Mouse (Mus musculus) testis, postnatal 10 days (tissue): ENCODE data around the gene Bclaf1.

ENCODE experiments used
- DNase-seq: peaks from one replicate; pipeline ENCODE4 v3.0.0; 2021; ENCODE audit warnings: low spot score

Bclaf1 gene

DNA sequence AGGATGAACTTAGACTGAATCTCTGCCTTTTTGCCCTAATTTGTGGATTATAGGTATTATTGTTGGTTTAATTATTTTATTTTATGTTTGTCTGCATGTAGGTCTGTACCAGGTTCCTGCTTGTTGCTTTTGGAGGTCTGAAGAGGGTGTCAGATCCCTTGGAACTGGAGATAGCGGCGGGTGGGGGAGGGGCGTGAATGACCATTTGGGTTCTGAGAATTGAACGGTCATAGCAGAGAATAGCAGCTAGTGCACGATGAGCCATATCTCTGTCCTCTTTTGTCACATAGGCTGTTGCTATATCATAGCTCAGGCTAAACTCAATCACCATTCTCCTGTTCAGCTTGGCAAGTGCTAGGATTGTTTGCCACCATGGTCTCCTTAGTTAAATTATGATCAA lies 5.2 kb downstream of the Bclaf1 start:
- DNase-seq, result no peak

DNA sequence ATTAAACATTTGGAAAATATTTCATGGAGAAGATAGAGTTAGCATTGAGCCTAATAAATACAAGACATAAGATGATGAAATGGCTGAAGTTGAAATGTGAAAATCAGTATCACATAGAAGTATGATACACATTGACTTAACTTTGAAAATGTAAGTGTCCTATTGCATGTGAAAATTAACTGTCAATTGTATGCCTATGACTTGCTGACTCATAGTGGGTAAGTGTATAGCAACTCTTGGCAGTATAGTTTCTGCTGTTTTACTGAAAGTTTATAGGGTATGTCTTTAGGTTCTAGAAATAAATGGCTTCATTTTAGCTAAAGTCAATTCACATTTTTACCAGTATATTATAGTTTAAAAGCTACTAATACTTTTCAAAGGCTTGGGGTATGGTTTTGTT lies 14.0 kb downstream of the Bclaf1 start:
- no peak for DNase-seq

- DNase-seq, result no peak
Observed at GRCm38 (mm10) chr10:20331262-20331661, 19.0 kb downstream of the Bclaf1 start.

DNA sequence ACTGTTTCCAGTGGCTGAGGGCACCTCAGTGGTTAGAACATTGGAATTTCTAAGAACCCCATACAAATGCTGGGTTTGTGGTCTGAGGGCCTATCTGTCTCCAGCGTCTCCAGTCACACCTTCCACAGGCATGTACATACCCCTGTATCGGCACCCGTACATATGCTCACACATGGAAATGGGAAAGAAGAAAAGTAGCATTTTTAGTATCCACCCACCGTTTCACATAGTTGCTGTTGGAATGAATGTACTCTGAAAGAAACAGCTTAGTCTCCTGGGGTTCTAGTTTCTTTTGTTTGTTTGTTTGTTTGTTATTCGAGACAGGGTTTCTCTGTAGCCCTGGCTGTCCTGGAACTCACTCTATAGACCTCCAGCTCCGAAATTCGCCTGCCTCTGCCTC lies 25.6 kb downstream of the Bclaf1 start:
- no peak for DNase-seq

DNA sequence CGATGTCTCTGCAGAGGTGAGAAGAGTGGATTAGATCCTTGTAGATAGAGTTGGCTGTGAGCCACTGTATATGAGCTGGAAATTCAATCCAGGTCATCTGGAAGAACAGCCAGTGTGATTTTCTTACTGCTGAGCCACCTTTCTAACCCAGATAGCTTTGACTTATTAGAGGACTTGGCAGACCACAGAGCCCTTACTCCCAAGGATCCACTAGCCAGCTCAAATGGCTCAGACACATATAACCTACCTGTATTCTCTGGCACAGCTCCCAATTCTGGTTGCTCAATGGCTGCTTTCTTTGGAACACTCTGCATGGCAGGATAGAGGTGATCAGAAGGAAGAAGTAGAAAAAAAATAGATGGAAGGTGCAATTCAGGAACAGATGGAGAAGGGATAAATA lies 33.5 kb downstream of the Bclaf1 start:
- no peak for DNase-seq

- peak; percentile 96 for DNase-seq
Observed at GRCm38 (mm10) chr10:20347285-20348214, 35.3 kb downstream of the Bclaf1 start, which contains the start of gene Mtfr2. TSS of gene Mtfr2 (plus strand) at chr10:20347770.

DNA sequence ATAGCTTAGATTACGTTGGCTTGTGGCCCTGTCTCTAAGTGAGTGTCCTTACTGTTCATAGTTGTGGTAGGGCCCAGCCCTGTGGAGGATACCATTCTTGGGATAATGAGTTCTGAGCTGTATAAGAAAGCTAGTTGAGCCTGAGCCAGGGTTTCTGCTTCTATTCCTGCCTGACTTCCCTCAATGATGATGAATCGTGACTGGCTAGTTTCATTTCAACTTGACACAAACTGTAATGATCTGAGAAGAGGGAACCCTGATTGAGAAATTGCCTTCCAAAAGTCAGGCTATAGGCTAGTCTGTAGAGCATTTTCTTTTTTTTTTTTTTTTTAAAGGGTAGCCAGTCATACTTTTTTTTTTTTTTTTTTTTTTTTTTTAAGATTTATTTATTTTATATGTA lies 36.6 kb downstream of the Bclaf1 start:
- no peak for DNase-seq

DNA sequence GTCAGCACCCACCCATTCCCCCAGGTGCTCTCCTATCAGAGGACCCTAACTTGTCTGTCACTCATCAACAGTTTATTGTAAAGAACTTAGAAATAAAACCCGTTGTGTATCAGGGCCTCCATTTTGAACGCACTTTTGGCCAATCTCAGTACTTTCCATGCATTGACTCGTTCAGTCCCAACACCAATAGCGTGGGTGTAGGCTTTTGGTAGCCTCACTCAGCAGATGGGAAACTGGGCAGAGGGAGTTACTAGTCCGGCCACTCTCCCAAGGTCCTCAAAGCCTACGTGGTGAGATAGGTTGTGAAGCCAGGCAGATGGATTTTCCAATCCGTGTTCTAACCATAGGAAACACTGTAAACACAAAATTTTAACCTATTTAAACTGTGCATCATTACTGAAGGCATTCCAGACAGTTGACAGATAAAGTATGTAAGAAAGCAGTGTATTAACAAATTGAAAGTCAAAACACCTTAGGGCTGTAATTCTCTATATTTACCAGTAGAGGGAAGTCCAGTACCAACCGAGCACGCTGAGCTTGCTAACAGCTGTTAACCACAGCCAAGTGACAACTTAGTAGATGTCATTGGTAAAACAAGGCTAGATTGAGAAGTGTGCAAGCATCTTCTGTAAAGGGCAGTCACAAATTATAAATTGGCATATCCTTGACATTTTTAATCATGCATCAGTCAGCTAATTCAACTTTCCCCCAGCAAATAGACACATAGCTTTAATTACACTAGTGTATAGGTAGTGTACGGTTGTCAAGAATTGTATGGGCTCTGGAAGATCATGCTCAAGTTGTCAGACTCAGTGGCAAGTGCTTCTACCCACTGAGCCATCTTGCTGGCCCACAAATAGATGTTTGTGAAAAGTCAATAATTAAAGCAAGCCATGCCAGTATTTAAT lies 49.5 kb downstream of the Bclaf1 start:
- no peak for DNase-seq

DNA sequence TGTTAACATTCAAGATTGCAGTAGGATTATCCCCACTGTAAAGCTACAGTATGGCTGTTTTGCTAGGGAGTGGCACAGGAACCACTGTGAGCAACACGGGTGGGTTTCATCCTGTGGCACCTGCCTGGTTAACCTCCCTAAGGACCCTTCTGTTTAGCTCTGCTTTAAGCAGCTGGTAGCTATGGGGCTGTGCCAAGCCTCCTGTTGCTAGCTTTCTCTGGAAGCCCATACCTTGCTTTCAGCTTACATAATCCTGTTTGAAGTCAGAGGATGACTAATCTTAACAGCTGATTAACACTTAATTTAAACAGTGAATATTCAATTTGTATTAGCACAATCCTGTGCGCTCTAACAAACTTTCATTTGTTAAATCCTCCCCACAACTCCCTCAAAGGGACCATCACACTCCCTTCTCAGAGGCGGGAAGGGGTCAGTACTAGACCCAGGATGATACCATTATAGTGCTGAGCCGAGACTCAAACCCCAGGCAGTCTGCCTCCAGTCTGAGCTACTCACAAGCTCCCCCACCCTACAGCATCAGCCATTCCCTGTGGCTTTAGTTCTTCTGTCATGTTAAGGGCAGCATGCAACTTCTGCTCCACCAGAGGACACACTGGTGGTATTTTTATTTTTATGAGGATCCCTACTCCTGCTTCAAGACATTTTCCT lies 50.3 kb downstream of the Bclaf1 start:
- DNase-seq, result no peak

DNA sequence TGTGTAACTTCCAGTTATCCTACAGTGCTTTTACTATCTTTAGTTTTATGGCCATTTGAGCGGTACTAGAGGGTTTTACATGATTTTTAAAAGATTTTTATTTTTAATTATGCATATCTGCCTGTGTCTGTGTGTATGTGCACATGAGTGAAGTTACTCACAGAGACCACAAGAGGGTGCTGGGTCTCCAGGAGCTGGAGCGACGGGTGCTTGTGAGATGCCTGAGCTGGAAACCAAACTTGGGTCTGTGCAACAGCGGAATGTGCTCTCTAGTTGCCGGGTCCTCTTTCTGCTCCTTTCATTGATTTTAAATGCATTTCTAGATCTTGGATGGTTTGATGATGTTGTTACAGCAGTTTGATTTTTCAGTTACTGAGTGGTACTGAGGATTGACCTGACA lies 59.8 kb downstream of the Bclaf1 start:
- no peak for DNase-seq

DNA sequence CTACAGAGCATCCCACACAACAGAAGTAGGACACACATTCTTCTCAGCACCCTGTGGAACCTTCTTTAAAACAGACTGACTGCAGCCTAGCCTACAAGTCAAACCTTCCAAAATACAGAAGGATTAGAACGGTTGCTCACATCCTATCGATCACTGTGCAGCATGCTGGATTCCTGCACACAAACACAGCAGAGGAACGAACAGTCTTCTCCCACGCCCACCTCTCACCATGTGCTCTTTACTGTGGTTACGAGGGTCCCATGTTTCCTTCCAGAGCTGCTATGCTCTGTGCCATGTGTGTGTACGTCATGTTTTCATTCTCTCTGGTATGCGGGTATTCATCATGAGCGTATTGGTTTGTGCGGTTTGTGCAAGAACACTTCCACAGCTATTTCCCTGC lies 65.4 kb downstream of the Bclaf1 start:
- DNase-seq, result no peak

GRCm38 (mm10) chr10:20379071-20379735 lies 66.9 kb downstream of the Bclaf1 start:
- no peak for DNase-seq

- DNase-seq, result no peak
Observed at GRCm38 (mm10) chr10:20380798-20381197, 68.5 kb downstream of the Bclaf1 start.

- DNase-seq, result no peak
Observed at GRCm38 (mm10) chr10:20381352-20381751, 69.1 kb downstream of the Bclaf1 start.

- no peak for DNase-seq
Observed at GRCm38 (mm10) chr10:20382807-20383419, 70.6 kb downstream of the Bclaf1 start.

DNA sequence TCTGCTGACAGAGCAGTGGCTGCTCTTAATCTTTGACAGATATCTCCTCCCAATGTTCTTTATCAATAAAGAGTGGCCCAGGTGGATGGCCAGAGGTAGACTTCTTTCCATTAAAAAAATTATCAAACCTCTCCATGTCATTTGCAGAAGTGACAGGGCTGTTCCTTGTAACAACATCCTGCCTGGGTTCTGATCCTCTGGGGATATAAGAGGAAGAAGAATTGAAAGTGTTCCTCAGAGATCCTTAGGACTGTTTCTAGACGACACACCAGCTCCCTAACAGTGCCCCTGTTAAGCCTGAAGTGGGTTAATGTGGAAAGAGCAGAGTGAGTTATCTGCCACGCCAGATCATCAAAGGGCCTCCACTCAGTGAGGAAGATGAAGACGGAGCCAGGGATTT lies 78.3 kb downstream of the Bclaf1 start:
- no peak for DNase-seq
